Mouse (Mus musculus): ENCODE measurements around the gene Ovol2. TPM values are rescaled to one million over a fixed set of nuclear protein-coding genes. Genes with fewer than 3 reads are reported as not detected.

Ovol2 gene
- total RNA-seq (2023) = not detected

GRCm38 (mm10) chr2:144331401-144332302 lies at the start of gene Ovol2:
Ovol2 (minus strand) TSS chr2:144332146.

GRCm38 (mm10) chr2:144368400-144369019 lies 36.6 kb upstream of the Ovol2 start, which contains the start of the genes Kat14 and Pet117:
Kat14 (plus strand) TSS chr2:144368983.
Pet117 (plus strand) TSS chr2:144368996.

GRCm38 (mm10) chr2:144270507-144271420 lies 61.2 kb downstream of the Ovol2 start, which contains the start of the genes Mgme1 and Snx5:
Mgme1 (plus strand) TSS chr2:144270663.
Snx5 (minus strand) TSS chr2:144270906.

Other genes with a start within 250 kb of the Ovol2 start
- gene Mgme1, start 61.5 kb downstream of the Ovol2 start, total RNA-seq (2023) = 1 to 10 TPM; 7.9 to 8.3 TPM
- gene Snx5, start 61.2 kb downstream of the Ovol2 start, total RNA-seq (2023) = 100 to 1,000 TPM; 288 to 335 TPM
- 10 to 100 TPM; 30.4 to 34.9 TPM for gene Kat14, start 36.8 kb upstream of the Ovol2 start, total RNA-seq (2023)
- gene Pet117, start 36.9 kb upstream of the Ovol2 start, total RNA-seq (2023) = 1 to 10 TPM; 5.2 to 9.1 TPM
- not detected for gene Dzank1, start 195.3 kb upstream of the Ovol2 start, total RNA-seq (2023)
- 10 to 100 TPM; 16.2 to 19.7 TPM for gene Polr3f, start 195.6 kb upstream of the Ovol2 start, total RNA-seq (2023)
- 1 to 10 TPM; 5.0 to 5.6 TPM for gene Rbbp9, start 218.7 kb upstream of the Ovol2 start, total RNA-seq (2023)
- gene Sec23b, start 224.1 kb upstream of the Ovol2 start, total RNA-seq (2023) = 10 to 100 TPM; 46.0 to 52.7 TPM

Measured in monocyte, adult 59 days (primary cell).